Mouse (Mus musculus) embryonic facial prominence, embryonic 11.5 days (tissue): Measurements from ENCODE around the gene Dpf3. TPM values are rescaled to one million over a fixed set of nuclear protein-coding genes. Genes with fewer than 3 reads are reported as not detected.

Experiments
- ATAC-seq: fragments of 200-750 bp; cut with Nextera tagmentation; replicated peaks from 2 replicates; pipeline ENCODE4 v1.8.0; 2017; ENCODE audit warnings: low read depth; ENCODE audit not compliant: insufficient number of reproducible peaks, low FRiP score, low TSS enrichment
- DNase-seq: peaks from one replicate; pipeline ENCODE4 v3.0.0-alpha.2; 2015; ENCODE audit warnings: low spot score
- H3K27ac ChIP-seq: fragments of 300-500 bp; sonication (generic); replicated peaks from 2 replicates; pipeline ENCODE4 v1.5.1; 2014; ENCODE audit warnings: mild to moderate bottlenecking, low read depth, low read length, control low read depth
- H3K27me3 ChIP-seq: fragments of 300-500 bp; sonication (generic); 2 replicates; pipeline ENCODE4 v1.6.1; 2014; ENCODE audit warnings: mild to moderate bottlenecking, low read length, moderate library complexity, mixed read lengths; ENCODE audit not compliant: control insufficient read depth, insufficient read depth
- H3K36me3 ChIP-seq: fragments of 300-500 bp; sonication (generic); replicated peaks from 2 replicates; pipeline ENCODE4 v1.6.1; 2014; ENCODE audit warnings: low read depth, mild to moderate bottlenecking, low read length, moderate library complexity, mixed read lengths; ENCODE audit not compliant: control insufficient read depth, insufficient read depth
- H3K4me1 ChIP-seq: fragments of 300-500 bp; sonication (generic); 2 replicates; pipeline ENCODE4 v1.6.1; 2014; ENCODE audit warnings: low read length, mixed read lengths; ENCODE audit not compliant: control insufficient read depth, insufficient read depth
- H3K4me2 ChIP-seq: fragments of 300-500 bp; sonication (generic); 2 replicates; pipeline ENCODE4 v1.6.1; 2014; ENCODE audit warnings: low read depth, mild to moderate bottlenecking, control low read depth, low read length, moderate library complexity
- H3K4me3 ChIP-seq: fragments of 300-500 bp; sonication (generic); 2 replicates; pipeline ENCODE4 v1.5.1; 2014; ENCODE audit warnings: low read depth, low read length, control low read depth
- H3K9ac ChIP-seq: fragments of 300-500 bp; sonication (generic); replicated peaks from 2 replicates; pipeline ENCODE4 v1.6.1; 2014; ENCODE audit warnings: mild to moderate bottlenecking, control low read depth, low read length
- H3K9me3 ChIP-seq: fragments of 300-500 bp; sonication (generic); replicated peaks from 2 replicates; pipeline ENCODE4 v1.6.1; 2016; ENCODE audit warnings: mild to moderate bottlenecking, low read length, inconsistent platforms, mixed read lengths; ENCODE audit not compliant: control insufficient read depth
- WGBS: fragments of 180-500 bp; shearing (Covaris S2); extraction: QIAGEN DNeasy Blood & Tissue Kit; methylation state at CpG from one replicate; pipeline ENCODE4 v1.1.7; 2014; 5-methylcytosine and 5-hydroxymethylcytosine counted together
- polyA plus RNA-seq: library from polyadenylated mRNA; unstranded; fragments of >200 nt; fragmentation: Nextera tagmentation; extraction: Ambion mirVana; gene quantifications from 2 replicates; pipeline ENCODE4 v1.2.1, GENCODE M21; 2014

The Dpf3 gene
- polyA plus RNA-seq, 1 experiment from 2014 or later = 2.0 TPM

DNA sequence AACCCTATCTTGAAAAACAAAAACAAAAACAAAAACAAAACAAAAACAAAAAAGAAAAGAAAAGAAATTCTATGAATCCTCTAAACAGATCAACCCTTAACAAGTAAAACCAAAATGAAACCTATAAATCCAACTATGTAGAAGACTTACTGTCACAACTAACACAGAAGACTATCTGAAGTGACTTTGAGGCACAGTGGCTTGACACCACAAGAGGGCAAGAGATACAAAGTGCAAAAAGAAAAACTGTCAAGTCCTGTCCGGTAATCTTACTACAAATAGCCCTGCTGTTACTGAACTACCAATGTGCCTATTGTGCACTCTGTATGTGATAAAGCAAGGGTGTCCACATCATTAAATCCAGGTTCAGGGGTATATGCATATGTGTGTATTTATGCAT, 120.0 kb downstream of the Dpf3 start:
- Histone ChIP-seq H3K36me3 (no peaks in the 10 kb centered on the region), H3K27ac (no peak overlapping the region), H3K9ac (no peak overlapping the region), H3K4me3 (no peak overlapping the region), H3K4me1 (no peaks in the 10 kb centered on the region), H3K9me3 (no peaks in the 10 kb centered on the region), H3K27me3 (no peaks in the 10 kb centered on the region), H3K4me2 (no peak overlapping the region)
- WGBS = 85% methylated on average over 1 of the region's 1 CpGs
- DNase-seq (no peak), ATAC-seq (no peak)

- Histone ChIP-seq H3K9me3 (no peaks in the 10 kb centered on the region), H3K4me3 (no peak overlapping the region), H3K36me3 (no peaks in the 10 kb centered on the region), H3K27me3 (no peaks in the 10 kb centered on the region), H3K4me1 (no peaks in the 10 kb centered on the region), H3K27ac (no peak overlapping the region), H3K4me2 (no peak overlapping the region), H3K9ac (no peak overlapping the region)
- WGBS = 66% methylated on average over 3 of the region's 3 CpGs
- DNase-seq (no peak), ATAC-seq (no peak)
Observed at GRCm38 (mm10) chr12:83364771-83365170, 122.7 kb downstream of the Dpf3 start.

DNA sequence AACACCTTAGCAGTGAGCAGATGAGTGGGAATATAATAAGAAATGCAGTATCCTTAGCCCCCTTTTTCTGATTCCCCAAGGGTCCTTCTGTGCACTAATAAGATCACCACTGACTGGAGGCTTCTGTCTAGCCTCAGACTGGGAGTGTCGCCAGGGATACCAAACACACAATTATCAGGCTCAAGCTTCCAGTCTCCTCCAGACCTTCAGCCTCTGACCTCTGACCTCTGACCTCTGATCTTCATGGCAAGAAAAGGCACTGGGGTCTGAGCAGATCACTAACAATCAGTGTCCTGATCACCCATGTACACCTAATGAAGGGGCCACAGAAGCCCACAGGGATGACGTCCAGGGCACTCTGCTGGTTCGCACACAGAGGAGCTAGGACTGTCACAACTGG, 125.7 kb downstream of the Dpf3 start:
- Histone ChIP-seq H3K4me2 (no peak overlapping the region), H3K9me3 (no peaks in the 10 kb centered on the region), H3K4me3 (no peak overlapping the region), H3K27me3 (no peaks in the 10 kb centered on the region), H3K36me3 (no peaks in the 10 kb centered on the region), H3K4me1 (no peaks in the 10 kb centered on the region), H3K9ac (no peak overlapping the region), H3K27ac (no peak overlapping the region)
- ATAC-seq (no peak), DNase-seq (no peak)
- 26% methylated on average over 3 of the region's 3 CpGs for WGBS

DNA sequence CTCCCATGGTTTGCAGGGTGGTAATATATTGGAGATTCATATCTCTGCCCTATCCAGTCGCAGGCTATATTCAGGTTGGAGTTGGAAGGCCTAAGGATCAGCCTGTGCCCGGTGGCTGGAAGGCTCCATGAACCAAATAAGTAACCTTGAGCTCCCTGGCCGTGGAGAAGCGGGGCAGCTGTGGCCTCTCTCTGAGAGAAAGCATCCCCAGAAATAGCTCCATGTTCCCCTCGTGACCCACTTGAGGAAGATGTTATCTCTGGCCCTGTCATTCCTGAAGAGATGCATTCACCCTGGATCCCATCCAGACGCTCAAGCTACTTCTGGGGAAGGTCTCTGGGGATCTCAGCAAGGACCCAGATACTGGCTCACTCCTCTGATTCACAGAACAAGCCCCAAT, 134.9 kb downstream of the Dpf3 start:
- WGBS = 81% methylated on average over 6 of the region's 6 CpGs
- Histone ChIP-seq H3K4me1 (no peaks in the 10 kb centered on the region), H3K9me3 (no peaks in the 10 kb centered on the region), H3K4me3 (no peak overlapping the region), H3K27me3 (no peaks in the 10 kb centered on the region), H3K9ac (no peak overlapping the region), H3K4me2 (no peak overlapping the region), H3K36me3 (no peaks in the 10 kb centered on the region), H3K27ac (no peak overlapping the region)
- no peak for DNase-seq
- ATAC-seq = no peak

- H3K4me2 ChIP-seq = no peak overlapping the region
- no peaks in the 10 kb centered on the region for H3K9me3 ChIP-seq
- H3K9ac ChIP-seq = no peak overlapping the region
- no peak overlapping the region for H3K27ac ChIP-seq
- no peaks in the 10 kb centered on the region for H3K27me3 ChIP-seq
- DNase-seq (no peak), ATAC-seq (no peak)
- 87% methylated on average over 5 of the region's 5 CpGs for WGBS
- no peak overlapping the region for H3K4me3 ChIP-seq
- no peaks in the 10 kb centered on the region for H3K4me1 ChIP-seq
- H3K36me3 ChIP-seq = no peaks in the 10 kb centered on the region
Observed at GRCm38 (mm10) chr12:83349736-83350135, 137.8 kb downstream of the Dpf3 start.

DNA sequence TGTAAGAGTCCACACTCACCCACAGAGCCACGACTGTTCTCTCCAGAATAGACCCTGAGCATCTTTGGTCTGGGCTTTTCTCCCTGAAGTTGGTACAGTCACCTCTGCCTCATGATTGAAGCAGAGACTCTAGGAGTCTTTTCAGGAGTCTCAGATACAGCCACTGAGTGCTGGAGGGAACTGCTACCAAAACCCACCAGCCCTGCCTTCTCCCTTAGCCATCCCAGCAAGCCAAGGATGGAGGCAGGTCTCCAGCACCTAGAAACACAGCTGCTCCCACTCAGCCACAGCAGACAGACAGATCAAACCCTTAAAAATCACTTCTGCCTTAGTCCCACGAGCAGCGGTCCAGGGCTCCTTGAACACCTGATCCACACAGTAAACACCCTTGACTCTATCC, 139.3 kb downstream of the Dpf3 start:
- H3K4me2 ChIP-seq = no peak overlapping the region
- no peak overlapping the region for H3K9ac ChIP-seq
- no peaks in the 10 kb centered on the region for H3K27me3 ChIP-seq
- H3K9me3 ChIP-seq = no peaks in the 10 kb centered on the region
- DNase-seq (no peak), ATAC-seq (no peak)
- no peaks in the 10 kb centered on the region for H3K4me1 ChIP-seq
- no peak overlapping the region for H3K4me3 ChIP-seq
- H3K27ac ChIP-seq = no peak overlapping the region
- no peaks in the 10 kb centered on the region for H3K36me3 ChIP-seq
- 75% methylated on average over 3 of the region's 3 CpGs for WGBS

- Histone ChIP-seq H3K4me2 (no peak overlapping the region), H3K4me3 (no peak overlapping the region), H3K36me3 (no peaks in the 10 kb centered on the region), H3K9ac (no peak overlapping the region), H3K4me1 (no peaks in the 10 kb centered on the region), H3K27ac (no peak overlapping the region), H3K9me3 (no peaks in the 10 kb centered on the region), H3K27me3 (no peaks in the 10 kb centered on the region)
- DNase-seq (no peak), ATAC-seq (no peak)
- 62% methylated on average over 4 of the region's 4 CpGs for WGBS
Observed at GRCm38 (mm10) chr12:83342875-83343185, 144.7 kb downstream of the Dpf3 start.

GRCm38 (mm10) chr12:83342035-83342874, 145.3 kb downstream of the Dpf3 start:
- H3K4me1 ChIP-seq = no peaks in the 10 kb centered on the region
- no peak for ATAC-seq
- no peaks in the 10 kb centered on the region for H3K9me3 ChIP-seq
- no peak overlapping the region for H3K4me2 ChIP-seq
- no peaks in the 10 kb centered on the region for H3K27me3 ChIP-seq
- 71% methylated on average over 15 of the region's 15 CpGs for WGBS
- H3K9ac ChIP-seq = no peak overlapping the region
- no peaks in the 10 kb centered on the region for H3K36me3 ChIP-seq
- no peak overlapping the region for H3K4me3 ChIP-seq
- no peak for DNase-seq
- no peak overlapping the region for H3K27ac ChIP-seq
